Mouse (Mus musculus) left cerebral cortex, adult 2 months (tissue): ENCODE measurements around the gene Pla2g6. TPM values are rescaled to one million over a fixed set of nuclear protein-coding genes. Genes with fewer than 3 reads are reported as not detected.

ENCODE experiments used
- DNase-seq, 2 experiments: peaks; one replicate each; pipeline ENCODE4 v3.0.0; 2021 to 2022; ENCODE audit warnings: low spot score in 2 of 2, mixed read lengths in 1 of 2; ENCODE audit errors: extremely low spot score in 1 of 2
- H3K27ac ChIP-seq: fragments of 200-600 bp; 2 replicates; pipeline ENCODE4 v1.8.1; 2022
- H3K4me3 ChIP-seq: fragments of 200-600 bp; 2 replicates; pipeline ENCODE4 v1.8.1; 2022
- CTCF ChIP-seq: fragments of 200-600 bp; IDR thresholded peaks from 2 replicates; pipeline ENCODE4 v1.8.1; 2022; ENCODE audit warnings: antibody characterized with exemption, mild to moderate bottlenecking, moderate library complexity
- intact Hi-C: fragments of 180-260 bp; cut with DNase I; formaldehyde crosslinking; loops from one replicate; pipeline ENCODE4 v1.15.1; 2025
- long read RNA-seq, 2 experiments: library from polyadenylated mRNA; stranded (forward); transcript quantifications; one replicate each; pipeline ENCODE4 v2.0.0; 2021; ENCODE audit warnings: borderline mapping rate in 2 of 2
- total RNA-seq, 2 experiments: library from RNA; stranded (reverse); gene quantifications; 2 replicates each; pipeline ENCODE4 v1.2.3; 2021

The Pla2g6 gene
- 10 to 100 TPM; 21.3 to 22.6 TPM for total RNA-seq
- long read RNA-seq, experiment 1, transcript Pla2g6-202 (16 exons, 3,365 nt), result major isoform, 7 of 54 reads
- long read RNA-seq, experiment 1, partial matches to known transcripts, result 2 of 54 reads
- long read RNA-seq, experiment 1, other reads (novel, unspliced or antisense), result 42 of 54 reads
- long read RNA-seq, experiment 2, transcript Pla2g6-202 (16 exons, 3,365 nt), result major isoform, 8 of 34 reads
- long read RNA-seq, experiment 2, partial matches to known transcripts, result 3 of 34 reads
- long read RNA-seq, experiment 2, other reads (novel, unspliced or antisense), result 21 of 34 reads

- Histone ChIP-seq H3K4me3 (peak within 1 kb of the TSS; percentile 81), H3K27ac (peak within 1 kb of the TSS; percentile 92)
- peak; percentile 98 for DNase-seq
- TF ChIP-seq CTCF, result no peak; the same call in 1 of the 2 replicates
- intact Hi-C loops, result loop anchor here (2.0 to 5.0 kb wide), 2 partner anchors 75 to 219 kb away; partner anchors contain the start of genes Ddx17 and Tmem184b
Measured at GRCm38 (mm10) chr15:79328058-79328938, at the start of gene Pla2g6. Gene Pla2g6, minus strand, starts transcription at chr15:79328390.

GRCm38 (mm10) chr15:79377681-79378080 lies 49.5 kb upstream of the Pla2g6 start:
- Histone ChIP-seq H3K27ac (peak overlapping the region; percentile 77; the same call in 1 of the 2 replicates), H3K4me3 (no peak overlapping the region)
- intact Hi-C loops, result loop anchor here (1.0 kb wide), 1 partner anchor 90 kb away; no protein-coding TSS in a partner anchor
- no peak for DNase-seq
- peak; percentile 51 for TF ChIP-seq CTCF

- no peak overlapping the region for H3K27ac ChIP-seq
- H3K4me3 ChIP-seq, result no peak overlapping the region
- intact Hi-C loops, result no loop called here
- no peak for TF ChIP-seq CTCF
- no peak for DNase-seq
Measured at GRCm38 (mm10) chr15:79374760-79375159, 46.6 kb upstream of the Pla2g6 start.

GRCm38 (mm10) chr15:79370281-79370843 lies 42.2 kb upstream of the Pla2g6 start:
- no peak for TF ChIP-seq CTCF
- no peak for DNase-seq
- intact Hi-C loops, result no loop called here
- Histone ChIP-seq H3K27ac (no peak overlapping the region), H3K4me3 (no peak overlapping the region)

- intact Hi-C loops, result no loop called here
- Histone ChIP-seq H3K4me3 (no peak overlapping the region), H3K27ac (peak overlapping the region; percentile 72)
- TF ChIP-seq CTCF, result no peak
- DNase-seq, result no peak
Measured at GRCm38 (mm10) chr15:79369452-79370280, 41.5 kb upstream of the Pla2g6 start.

GRCm38 (mm10) chr15:79368861-79369440 lies 40.8 kb upstream of the Pla2g6 start:
- no peak for DNase-seq
- no peak overlapping the region for H3K4me3 ChIP-seq
- intact Hi-C loops, result no loop called here
- H3K27ac ChIP-seq, result peak overlapping the region; percentile 72
- TF ChIP-seq CTCF, result no peak

- no peak for DNase-seq
- TF ChIP-seq CTCF, result no peak
- no peak overlapping the region for H3K4me3 ChIP-seq
- intact Hi-C loops, result no loop called here
- peak overlapping the region; percentile 72 for H3K27ac ChIP-seq
Measured at GRCm38 (mm10) chr15:79368313-79368811, 40.2 kb upstream of the Pla2g6 start.

GRCm38 (mm10) chr15:79366402-79366801 lies 38.2 kb upstream of the Pla2g6 start:
- H3K4me3 ChIP-seq, result no peak overlapping the region
- intact Hi-C loops, result no loop called here
- no peak for DNase-seq
- TF ChIP-seq CTCF, result no peak
- no peak overlapping the region for H3K27ac ChIP-seq

GRCm38 (mm10) chr15:79365068-79365467 lies 36.9 kb upstream of the Pla2g6 start:
- no peak for DNase-seq
- no peak for TF ChIP-seq CTCF
- Histone ChIP-seq H3K27ac (no peak overlapping the region), H3K4me3 (no peak overlapping the region)
- intact Hi-C loops, result no loop called here

- no peak overlapping the region for H3K4me3 ChIP-seq
- no peak overlapping the region for H3K27ac ChIP-seq
- TF ChIP-seq CTCF, result no peak
- intact Hi-C loops, result no loop called here
- no peak for DNase-seq
Measured at GRCm38 (mm10) chr15:79364120-79364519, 35.9 kb upstream of the Pla2g6 start.

GRCm38 (mm10) chr15:79361023-79361422 lies 32.8 kb upstream of the Pla2g6 start:
- H3K27ac ChIP-seq, result peak overlapping the region; percentile 50
- intact Hi-C loops, result no loop called here
- no peak for TF ChIP-seq CTCF
- no peak overlapping the region for H3K4me3 ChIP-seq
- no peak for DNase-seq
